Mouse (Mus musculus) thymus, postnatal 36 days (tissue): ENCODE results near the gene Snap25.

Experiments
- DNase-seq, 2 experiments: peaks; one replicate each; pipeline ENCODE4 v3.0.0; 2022; ENCODE audit warnings: mixed read lengths in 2 of 2

The Snap25 gene

DNA sequence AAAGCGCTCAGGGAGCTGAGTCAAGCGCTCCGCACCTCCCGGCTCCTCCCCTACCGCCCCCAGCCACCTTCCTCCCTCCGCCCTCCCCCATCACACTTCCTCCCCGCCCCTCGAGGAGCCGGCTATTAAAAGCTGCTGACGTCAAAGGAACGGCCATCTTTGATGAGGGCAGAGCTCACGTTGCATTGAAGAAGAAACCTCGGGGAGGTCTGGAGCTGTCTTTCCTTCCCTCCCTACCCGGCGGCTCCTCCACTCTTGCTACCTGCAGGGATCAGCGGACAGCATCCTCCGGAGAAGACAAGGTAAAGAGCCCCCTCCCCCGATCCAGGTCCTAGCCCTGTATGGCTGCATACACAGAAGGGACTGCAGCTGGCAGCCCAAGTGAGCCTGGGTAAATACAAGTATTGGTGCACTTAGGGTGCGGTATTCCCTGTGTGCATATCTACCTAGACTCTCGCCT lies at the start of gene Snap25:
Gene Snap25, plus strand, starts transcription at position 155 of the 460 bp plus-strand sequence.
- no peak for DNase-seq

DNA sequence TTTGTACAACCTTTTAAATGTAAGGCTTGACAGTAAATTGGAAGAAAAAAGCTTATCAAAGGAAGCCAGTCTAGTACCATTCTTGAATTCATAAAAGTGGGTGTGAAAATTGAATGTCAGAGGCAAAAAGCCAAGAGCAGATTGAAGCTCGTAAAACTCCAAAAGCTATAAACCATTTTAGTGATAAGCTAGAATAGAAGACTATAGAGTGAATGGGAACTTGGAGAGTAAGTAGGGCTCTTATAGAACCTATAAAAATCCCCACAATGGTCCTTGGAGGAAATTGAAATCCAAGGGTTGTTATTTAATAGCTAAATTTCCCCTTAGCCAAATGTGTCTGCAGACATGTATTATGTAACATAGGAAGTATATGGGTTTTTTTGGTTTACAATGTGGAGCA lies 46.3 kb upstream of the Snap25 start:
- no peak for DNase-seq

DNA sequence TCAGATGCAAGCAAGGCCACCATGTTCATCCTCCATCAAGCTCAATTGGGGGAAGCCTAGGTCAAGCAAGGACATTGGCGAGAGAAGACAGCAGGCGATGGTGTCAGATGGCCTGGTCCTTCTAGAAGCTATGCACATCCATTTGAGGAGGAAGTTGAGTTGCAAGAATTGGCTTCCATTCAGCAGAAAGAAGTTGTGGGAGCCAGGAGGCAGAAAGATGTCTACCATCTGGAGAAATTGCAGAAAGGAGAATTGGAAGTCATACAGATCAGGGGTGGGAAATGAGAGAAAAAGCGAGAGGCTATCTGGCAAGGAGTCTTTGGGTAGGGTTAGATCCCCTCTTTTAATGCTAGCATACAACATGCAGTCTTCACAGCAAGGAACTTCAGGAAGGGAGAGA lies 44.1 kb upstream of the Snap25 start:
- no peak for DNase-seq

DNA sequence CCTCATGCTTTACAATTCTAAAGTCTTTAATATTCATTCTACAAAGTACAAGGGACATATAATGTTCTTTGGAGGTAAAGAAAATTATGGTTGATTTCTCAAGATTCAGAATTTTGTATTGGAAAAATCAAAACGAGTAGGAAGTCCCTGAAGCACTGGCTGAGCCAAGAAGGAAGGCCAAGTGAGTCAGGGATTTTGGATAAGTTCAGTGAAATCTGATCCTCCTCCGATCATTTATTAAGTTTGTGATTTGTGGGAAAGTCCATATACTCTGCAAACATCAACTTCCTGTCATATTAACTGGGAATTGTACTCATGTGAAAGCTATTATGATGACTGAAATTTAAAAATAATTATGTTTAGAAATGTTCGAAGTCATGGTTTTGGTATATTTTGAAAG lies 43.6 kb upstream of the Snap25 start:
- DNase-seq = no peak

DNA sequence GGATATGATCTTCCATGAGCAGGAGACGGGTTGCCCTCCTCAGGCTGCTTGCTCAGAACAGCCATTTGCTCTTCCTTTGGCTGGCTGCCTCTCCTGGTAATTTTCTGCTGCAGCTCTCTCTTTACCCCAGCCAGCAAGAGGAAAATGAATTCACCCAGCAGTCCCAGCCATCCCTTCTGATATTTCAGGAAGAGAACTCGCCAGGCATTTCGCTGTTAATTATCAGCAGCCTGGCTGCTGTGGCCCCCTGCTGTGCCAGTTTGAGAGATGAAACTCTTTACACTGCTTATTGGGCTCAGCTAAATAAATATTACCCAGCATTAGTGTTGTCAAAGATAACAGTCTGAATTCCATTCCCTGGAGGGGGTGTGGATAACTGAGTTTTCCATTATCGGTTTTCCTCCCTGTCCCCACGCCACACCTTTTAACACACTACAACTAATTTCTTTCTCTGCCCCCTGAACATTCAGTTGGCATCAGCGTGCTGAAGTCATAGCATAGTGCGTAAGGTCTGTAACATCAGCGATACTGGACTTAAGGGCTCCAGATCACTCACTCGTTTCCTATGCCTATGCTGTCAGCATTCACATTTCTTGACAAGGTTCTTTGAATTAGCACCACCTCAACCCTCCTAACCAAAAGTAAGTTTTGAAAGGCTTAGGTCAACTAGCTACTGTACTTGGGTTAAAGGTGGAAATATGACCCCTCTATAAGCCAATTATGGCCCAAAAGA lies 42.5 kb upstream of the Snap25 start:
- DNase-seq = no peak

DNA sequence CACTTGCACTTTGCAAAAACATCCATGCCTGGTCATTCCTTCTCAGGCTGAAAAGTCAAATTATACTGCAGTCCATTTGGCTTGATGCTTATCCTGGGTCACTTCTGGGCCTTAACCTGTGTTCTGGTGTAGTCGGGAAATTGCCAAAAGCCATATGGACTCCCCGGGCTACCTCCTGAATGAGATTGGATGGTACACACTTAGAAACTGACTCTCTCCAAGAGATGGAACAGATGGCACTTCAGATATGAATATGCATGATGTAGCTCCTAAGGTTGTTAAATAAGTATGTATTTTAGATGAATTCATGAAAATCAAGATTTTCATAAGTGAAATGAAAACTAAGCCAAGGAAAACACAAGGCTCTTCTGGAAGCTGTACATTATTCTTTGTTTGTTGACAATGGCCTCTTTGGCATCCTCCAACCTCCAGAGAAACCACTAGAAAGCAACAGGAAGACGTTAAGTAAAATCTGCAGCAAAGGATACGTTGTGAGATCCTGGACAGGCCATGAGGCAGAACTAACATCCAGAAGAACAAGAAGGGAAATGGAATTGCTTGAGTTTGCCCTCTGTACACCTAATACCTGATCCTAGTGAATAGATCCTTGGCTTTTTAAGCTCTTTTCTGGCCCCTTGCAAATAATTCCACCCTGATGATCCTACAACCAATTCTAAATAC lies 39.0 kb upstream of the Snap25 start:
- DNase-seq = no peak

DNA sequence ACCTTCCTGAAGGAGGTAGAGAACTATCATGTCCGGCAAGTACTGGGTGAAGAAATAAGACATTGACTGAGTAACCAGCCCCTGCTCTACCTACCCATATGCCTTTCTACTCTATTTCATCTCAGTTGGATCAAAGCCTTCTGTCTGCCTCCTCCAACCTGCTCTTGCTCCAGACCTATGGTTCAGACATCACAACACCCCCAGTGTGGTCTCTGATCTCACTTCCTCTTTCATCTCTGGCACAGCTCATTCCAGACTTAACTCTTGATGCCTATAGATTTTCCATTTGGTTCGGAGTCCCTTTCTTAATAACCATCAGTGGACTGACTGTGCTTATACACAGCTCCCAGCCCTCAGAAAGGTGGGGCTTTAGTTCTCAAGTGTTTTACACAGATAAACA lies 37.1 kb upstream of the Snap25 start:
- no peak for DNase-seq

DNA sequence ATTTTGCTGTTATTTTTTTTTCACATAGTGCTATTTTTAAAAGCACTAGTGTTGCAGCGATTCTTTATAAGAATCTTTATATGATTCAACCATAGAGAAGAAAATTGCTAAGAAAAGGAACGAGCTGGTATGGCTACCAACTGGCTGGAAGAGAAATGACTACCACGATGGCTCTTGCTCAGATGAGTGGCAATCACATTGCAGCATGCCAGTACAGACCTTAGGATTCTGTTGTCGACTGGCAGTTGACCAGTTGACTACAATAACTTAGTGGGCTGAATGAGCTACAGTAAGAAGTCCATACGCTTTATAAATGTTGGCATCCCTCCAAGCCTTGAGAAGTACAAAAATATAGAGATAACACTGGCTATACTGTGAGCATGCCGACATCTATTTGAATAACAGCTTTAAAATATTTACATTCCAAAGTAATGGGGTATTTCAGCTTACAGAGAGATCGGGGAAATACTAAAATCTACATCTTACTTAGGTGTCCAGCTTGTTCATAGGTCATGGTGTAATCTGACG lies 36.3 kb upstream of the Snap25 start:
- DNase-seq = no peak

DNA sequence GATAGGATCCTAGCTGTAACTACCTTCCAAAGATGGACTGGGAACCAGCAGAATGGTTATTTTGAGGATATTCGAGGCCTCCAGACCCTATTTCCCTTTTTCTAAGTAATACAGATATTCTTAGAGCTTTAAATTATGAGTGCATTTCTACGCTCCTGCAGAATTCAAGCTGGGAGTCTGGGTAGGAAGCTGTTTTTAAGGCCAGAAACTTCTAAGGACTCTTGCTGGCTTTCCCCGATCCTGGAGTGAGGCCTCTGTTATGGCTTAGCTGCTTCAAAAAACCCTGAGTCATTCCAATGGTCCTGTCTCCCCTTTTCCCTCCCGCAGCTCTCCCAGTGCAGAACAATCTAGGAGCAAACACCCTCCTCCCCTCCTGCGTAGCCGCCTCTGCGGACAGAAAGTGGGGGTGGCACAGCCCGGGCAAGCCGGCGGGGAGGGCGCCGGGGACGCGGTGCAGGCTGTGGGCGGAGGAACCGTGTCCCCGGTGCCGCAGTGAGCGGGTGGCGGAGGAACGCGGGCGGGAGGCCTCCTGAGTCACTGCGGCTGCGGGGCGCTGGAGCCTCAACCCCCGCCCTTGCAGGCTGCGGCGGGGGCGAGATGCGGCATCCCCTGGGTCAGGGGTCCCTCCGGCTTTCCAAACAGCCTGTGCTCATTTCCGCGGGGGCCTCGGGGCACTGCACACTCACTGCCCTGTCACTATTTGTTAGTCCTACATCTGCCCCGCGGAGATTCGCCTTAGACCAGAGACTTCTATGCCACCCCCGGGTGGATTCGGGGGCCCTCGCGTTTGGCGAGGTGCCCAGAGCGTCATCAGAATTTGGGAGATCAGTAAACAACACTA lies 34.7 kb upstream of the Snap25 start:
- peak in 1 of 2 experiments; percentile 5 for DNase-seq

DNA sequence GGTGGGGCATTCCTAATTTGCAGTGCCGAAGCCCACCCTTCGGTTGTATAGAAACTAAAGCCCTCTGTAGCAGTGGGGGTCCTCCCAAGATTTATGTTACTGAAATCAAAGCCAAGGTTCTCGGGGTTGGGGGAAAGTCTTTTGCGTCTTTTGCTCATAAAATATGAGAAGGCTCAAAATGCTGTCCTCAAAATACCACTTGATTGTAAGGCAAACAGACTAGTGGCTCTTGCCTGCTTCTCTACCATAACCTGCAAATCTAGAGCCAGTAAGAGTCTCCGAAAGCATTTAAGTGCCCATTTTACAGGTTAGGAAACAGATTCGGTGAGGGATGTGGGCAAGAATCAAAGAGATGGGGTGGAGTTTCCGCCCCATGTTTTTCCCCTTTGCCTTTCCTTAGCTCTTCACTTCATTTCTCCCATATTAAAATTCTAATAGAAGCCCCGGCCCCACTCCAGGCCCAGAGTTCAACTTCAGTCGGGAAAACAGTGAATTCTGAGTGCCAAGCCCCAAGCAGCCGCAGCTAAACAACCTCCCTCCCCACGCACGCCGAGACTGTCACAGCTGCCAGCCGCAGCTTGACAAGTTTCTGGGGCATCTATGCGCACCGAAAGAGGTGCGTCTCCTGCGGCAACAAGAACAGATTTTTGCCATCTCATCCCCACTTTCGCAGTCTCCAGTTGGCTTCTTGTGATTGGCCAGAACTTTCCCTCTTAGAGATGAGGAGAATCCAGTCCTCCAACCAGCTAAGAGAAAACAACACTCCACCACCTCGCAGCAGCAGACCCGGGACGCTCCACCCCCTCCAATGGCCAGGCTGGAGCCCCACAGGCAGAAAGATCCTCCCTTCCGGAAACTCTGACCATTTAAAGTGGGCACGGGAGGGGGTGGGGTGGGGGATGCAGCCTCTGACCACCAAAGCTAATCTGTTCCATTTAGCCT lies 33.7 kb upstream of the Snap25 start:
- no peak for DNase-seq

DNA sequence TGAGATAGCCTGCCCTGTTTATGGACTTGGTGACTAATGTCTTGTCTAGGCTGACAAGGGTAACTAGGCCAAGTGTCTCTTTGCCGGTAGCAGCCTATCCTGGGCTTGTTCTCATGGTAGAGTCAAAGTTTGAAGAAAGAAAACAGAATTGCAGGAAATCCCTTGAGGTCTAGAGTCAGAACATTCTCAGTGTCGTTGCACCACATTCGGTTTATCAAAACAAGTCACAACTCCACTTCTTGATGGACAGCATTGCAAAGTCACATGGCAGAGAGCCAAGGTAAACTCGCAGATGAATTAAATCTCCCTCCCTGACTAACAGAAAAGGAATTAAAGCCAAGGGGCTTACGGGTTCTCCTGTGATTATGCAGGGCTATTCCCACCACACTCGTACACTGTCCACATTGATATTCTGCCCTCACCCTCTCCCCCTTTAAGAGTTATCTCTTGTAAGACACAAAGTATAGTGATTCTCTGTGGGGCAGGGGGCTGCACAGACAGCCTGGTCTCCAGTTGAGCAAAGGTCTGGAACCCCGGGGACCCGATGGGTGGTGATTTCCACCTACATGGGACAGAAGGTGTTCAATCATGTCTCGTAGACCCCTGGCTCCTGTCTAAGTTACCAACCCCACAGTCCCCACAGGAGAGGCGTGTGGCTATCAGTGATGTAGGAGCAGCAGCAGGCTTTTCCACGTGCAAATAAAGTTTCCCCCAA lies 30.9 kb upstream of the Snap25 start:
- no peak for DNase-seq

DNA sequence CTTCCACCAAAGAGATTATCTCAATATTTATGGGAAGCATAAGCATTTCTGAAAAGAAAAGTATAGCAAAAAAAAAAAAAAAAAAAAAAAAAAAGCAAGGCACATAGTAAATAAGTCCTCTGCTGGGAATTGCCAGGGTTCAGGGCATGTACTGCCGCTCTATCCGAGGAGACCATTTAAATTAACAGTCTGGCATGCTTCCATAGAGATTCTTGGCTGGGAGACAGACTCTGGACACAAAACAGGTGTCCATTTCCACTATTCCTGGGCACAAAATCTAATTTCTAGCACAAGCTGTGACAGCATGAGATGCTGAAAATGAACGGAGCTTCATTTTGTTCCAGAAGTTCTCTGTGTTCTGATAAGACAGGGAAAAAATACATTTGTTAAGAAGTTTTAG lies 27.1 kb upstream of the Snap25 start:
- DNase-seq = no peak

DNA sequence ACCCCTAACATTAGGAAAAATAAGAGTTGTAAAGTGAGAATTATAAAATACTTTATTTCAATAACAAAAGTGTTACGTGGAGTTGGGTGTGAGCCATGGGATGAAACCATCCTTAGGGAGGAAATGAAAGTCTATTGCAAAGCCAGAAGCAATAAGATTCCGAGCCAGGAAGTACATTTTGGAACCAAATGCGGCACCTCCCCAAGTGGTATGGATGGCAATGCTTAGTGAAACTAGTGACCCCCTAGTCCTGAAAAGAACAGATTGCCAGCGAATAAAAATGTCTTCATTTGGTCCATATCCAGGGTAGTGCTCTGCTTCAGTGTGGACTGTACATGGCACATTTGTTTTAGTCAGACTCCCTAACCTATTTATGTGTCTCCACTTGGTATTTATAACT lies 25.9 kb upstream of the Snap25 start:
- no peak for DNase-seq

DNA sequence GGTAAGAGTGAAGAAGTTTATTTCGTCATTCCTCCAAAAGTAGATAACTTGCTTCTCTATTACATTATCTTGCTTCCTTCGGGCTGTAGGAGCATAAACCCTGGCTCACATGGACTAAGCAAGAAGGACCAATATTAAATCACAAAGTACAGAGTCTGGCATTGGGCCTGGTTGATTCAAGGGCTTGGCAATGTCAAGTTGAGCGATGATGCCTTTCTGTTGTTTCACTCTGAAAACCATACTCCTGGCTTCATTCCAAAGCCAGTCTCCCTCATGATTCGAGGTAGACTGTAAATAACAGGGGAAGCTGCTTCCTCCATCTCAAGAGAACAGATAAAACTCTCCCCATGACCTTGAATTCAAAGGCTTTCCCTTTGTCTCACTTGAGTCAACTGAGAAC lies 23.8 kb upstream of the Snap25 start:
- no peak for DNase-seq

DNA sequence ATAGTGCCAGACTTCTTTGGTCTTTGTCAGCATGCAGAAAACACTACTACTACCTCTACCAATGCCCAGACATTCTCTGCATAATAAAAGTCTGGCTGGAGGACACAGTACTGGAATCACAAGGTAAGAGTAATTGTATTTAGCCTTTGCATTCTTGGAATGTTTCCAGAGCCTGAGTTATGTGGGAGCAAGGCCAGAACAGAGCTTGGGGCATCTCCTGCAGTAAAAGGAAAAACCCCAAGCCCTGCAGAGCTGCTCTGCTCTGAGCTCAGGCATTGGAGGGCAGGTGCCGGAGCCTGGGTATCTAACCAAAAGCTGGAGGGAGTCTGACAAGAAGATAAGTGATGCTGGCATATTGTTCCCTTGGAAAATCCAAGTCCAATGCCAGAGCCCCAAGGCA lies 21.6 kb upstream of the Snap25 start:
- DNase-seq = no peak

DNA sequence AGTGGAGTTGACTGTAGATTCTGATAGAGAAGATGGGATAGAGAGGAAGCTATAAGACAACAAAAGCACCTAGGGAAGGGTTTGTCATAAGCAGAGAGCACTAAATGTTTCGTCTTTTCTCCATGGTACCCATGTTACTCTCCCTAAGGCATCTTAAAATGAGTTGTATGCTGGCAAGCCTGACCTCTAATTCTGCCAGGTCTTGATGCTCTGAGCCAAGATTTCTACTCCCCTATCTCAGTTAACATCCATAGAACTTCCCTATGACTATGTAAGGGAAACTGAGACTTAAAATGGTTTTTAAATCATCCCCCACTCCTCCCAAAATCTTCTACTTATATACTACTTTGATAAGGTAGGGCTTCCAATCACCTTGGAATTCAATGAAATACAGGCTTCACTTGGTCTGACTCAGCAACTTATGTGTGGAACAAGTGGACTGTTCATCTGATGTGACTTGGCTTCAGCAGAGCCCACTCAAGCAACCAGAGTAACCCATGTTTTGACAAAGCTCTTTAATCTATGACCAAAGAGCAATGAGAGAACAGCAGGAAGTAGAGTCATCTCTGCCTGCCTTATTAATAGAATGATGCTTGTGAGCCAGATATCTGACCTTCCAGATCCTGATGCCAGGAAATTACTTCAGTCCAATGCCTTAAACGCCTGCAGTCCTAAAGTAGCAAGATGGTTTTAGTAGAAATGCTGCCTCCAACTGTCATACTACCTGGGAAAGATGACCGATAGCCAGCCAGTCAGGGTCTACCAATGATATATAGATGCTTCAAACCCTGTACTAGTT lies 13.6 kb upstream of the Snap25 start:
- DNase-seq = no peak

DNA sequence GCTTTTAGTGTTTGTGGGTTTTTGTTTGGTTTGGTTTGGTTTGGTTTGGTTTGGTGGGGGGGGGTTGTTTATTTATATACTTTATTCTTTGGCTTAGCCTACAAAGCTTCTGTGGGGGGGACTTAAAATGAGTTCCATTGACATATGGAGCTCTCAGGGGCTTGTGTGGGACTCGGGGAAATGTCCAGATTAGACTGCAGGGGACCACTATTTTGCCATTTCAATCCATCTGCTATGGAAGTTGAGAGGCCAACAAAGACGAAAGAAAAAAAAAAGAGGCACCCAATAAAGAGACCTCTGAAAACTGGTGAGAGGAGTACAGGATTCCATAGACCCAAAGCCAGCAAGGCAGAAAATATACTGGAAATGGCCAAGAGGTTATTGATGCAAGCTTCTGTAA lies 9.9 kb upstream of the Snap25 start:
- no peak for DNase-seq

DNA sequence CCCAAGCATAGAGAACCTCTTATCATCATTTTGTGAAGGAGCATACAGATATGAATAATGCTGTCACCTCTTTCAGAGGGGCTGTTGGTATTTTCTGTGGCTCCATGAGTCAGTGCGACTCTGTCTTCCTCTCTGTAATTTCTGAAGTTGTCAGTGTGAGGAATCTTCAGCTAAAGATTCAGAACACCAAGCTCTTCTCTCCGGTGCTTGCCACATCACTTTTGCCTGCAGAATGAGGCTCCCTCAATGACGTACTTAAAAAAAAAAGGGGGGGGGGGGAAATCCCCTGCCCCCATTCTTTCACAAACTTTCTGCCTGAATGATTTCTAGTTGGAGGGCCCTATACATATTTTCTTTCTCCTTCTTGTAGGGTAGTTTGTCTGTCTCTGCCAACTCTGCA lies 2.1 kb upstream of the Snap25 start:
- no peak for DNase-seq

DNA sequence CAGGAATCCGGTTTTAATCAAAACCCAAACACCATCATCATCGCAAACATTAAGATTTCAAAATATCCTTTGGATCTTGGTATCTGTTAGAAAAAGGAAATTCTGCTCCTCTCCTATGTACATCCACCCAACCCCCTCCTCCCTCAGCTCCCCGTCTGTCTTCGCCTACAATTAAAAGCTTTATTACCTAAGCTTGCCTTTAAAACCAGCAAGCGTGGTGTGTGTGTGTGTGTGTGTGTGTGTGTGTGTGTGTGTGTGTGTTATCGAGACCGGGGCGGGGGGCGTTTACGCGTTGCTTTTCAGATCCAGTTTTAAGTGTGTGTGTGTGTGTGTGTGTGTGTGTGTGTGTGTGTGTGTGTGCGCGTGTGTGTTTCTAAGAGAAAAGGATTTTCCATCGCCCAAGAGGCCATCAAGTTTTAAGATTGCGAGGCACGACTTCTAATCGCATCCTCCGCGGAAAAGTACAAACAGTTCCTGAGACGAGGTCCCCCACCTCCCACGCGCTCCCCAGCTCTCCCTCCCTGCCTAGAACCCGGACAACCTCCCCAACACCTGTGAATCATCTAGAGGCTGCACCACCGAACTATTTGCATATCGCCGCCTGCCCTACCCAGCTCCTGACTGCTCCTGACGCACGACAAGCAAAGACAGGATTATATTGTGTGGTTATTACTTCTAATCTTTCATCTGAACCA lies 1.4 kb upstream of the Snap25 start:
- DNase-seq = no peak

DNA sequence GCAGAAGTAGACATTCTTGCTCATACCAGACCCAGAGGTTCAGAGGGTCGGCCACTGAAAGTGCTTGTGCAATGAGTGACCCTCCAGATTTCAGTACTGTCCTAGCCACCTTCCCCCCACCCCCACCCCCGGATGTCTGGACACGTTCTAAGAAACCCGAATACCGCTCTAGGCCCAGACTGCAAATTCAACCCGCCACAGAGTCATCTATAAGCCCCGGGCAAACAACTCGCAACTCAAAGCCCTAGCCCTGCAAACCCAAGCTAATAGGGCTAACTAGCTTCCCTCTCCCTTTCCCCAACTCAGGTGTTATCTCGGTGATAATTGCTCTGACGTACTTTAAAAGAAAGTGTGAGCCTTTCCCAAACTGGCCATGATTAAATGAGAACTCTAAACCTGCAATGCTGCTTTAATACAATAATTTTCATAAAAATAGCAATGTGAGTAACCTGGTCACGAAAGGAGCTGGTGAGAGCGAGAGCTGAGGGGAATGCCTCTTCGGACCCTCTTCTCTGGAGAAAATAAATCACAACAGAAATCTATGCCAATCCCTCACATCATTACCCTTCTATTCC lies 725 bp upstream of the Snap25 start:
- DNase-seq = no peak
